In genomic region chr15:98762201-98762621, GRCm38 (mm10) we compare ENCODE assay signal across 8 mouse cellular contexts. TPM values are rescaled to one million over a fixed set of nuclear protein-coding genes. Genes with fewer than 3 reads are reported as not detected.
DNase-seq lines count a peak whose midpoint lies in the region; ATAC-seq lines count a peak whose summit lies in the region.

No protein-coding gene starts in this region.

- WGBS in embryonic facial prominence, embryonic 14.5 days = 0% methylated on average over 7 of the region's 24 CpGs
- under 1% methylated on average over 22 of the region's 24 CpGs for WGBS in heart, embryonic 13.5 days
- 2% methylated on average over 21 of the region's 24 CpGs for WGBS in liver, embryonic 11.5 days
- under 1% methylated on average over 22 of the region's 24 CpGs for WGBS in stomach, embryonic 16.5 days

- peak; percentile 78 for DNase-seq in A20 (ENCODE audit: low read depth, low spot score)
- peak; percentile 41 to 71 for DNase-seq in adrenal gland, postnatal 4 days (ENCODE audit: low spot score in 2 of 2)
- DNase-seq in embryonic facial prominence, embryonic 14.5 days (ENCODE audit: low spot score) = peak; percentile 92
- DNase-seq in kidney, postnatal 10 days = peak; percentile 87
- peak; percentile 78 for DNase-seq in liver, embryonic 11.5 days (ENCODE audit: low spot score)
- DNase-seq in naive thymus-derived CD4-positive, alpha-beta T cell, adult 2 months (ENCODE audit: low read depth) = peak; percentile 73

- peak overlapping the region; percentile 77 for H3K4me2 ChIP-seq in embryonic facial prominence, embryonic 14.5 days (ENCODE audit: low read depth, low read length)
- peak overlapping the region; percentile 88 for H3K4me2 ChIP-seq in heart, embryonic 13.5 days
- peak overlapping the region; percentile 98 for H3K4me2 ChIP-seq in liver, embryonic 11.5 days
- peak overlapping the region; percentile 92 for H3K4me2 ChIP-seq in stomach, embryonic 16.5 days (ENCODE audit: low read depth, low read length)

- H3K9ac ChIP-seq in embryonic facial prominence, embryonic 14.5 days (ENCODE audit: low read depth, low read length) = peak overlapping the region; percentile 91
- peak overlapping the region; percentile 98 for H3K9ac ChIP-seq in heart, embryonic 13.5 days
- H3K9ac ChIP-seq in liver, embryonic 11.5 days (ENCODE audit: low read depth, low read length) = peak overlapping the region; percentile 90
- peak overlapping the region; percentile 84 for H3K9ac ChIP-seq in stomach, embryonic 16.5 days (ENCODE audit: low read length)

- H3K9me3 ChIP-seq in embryonic facial prominence, embryonic 14.5 days (ENCODE audit: control insufficient read depth, low read length) = no peaks in the 10 kb centered on the region
- no peaks in the 10 kb centered on the region for H3K9me3 ChIP-seq in heart, embryonic 13.5 days
- H3K9me3 ChIP-seq in liver, embryonic 11.5 days (ENCODE audit: control insufficient read depth, low read length) = no peaks in the 10 kb centered on the region
- H3K9me3 ChIP-seq in stomach, embryonic 16.5 days (replicated peaks; ENCODE audit: control insufficient read depth, low read length) = no peaks in the 10 kb centered on the region

- H3K4me3 ChIP-seq in embryonic facial prominence, embryonic 14.5 days (ENCODE audit: low read depth, low read length) = peak overlapping the region; percentile 99
- peak overlapping the region; percentile 99 for H3K4me3 ChIP-seq in heart, embryonic 13.5 days
- peak overlapping the region; percentile 99 for H3K4me3 ChIP-seq in liver, embryonic 11.5 days (ENCODE audit: low read depth, low read length)
- H3K4me3 ChIP-seq in stomach, embryonic 16.5 days (replicated peaks; ENCODE audit: low read length) = peak overlapping the region; percentile 97

- H3K27ac ChIP-seq in embryonic facial prominence, embryonic 14.5 days (replicated peaks; ENCODE audit: low read depth, low read length) = peak overlapping the region; percentile 83
- H3K27ac ChIP-seq in heart, embryonic 13.5 days (replicated peaks) = peak overlapping the region; percentile 84
- H3K27ac ChIP-seq in liver, embryonic 11.5 days (ENCODE audit: low read depth, low read length) = peak overlapping the region; percentile 74
- H3K27ac ChIP-seq in stomach, embryonic 16.5 days (ENCODE audit: low read length) = peak overlapping the region; percentile 86

- peaks cover 27% of the 10 kb centered on the region for H3K36me3 ChIP-seq in embryonic facial prominence, embryonic 14.5 days (ENCODE audit: control insufficient read depth, insufficient read depth, low read length)
- peaks cover 31% of the 10 kb centered on the region for H3K36me3 ChIP-seq in heart, embryonic 13.5 days
- H3K36me3 ChIP-seq in liver, embryonic 11.5 days (ENCODE audit: control insufficient read depth, insufficient read depth, low read length) = peaks cover 14% of the 10 kb centered on the region; the same call in 1 of the 2 replicates
- H3K36me3 ChIP-seq in stomach, embryonic 16.5 days (ENCODE audit: control insufficient read depth, insufficient read depth, low read length) = no peaks in the 10 kb centered on the region; the same call in 1 of the 2 replicates

- no peaks in the 10 kb centered on the region for H3K27me3 ChIP-seq in embryonic facial prominence, embryonic 14.5 days (replicated peaks; ENCODE audit: control insufficient read depth, insufficient read depth, low read length)
- peaks cover 21% of the 10 kb centered on the region for H3K27me3 ChIP-seq in heart, embryonic 13.5 days (replicated peaks)
- peaks cover 7% of the 10 kb centered on the region; the same call in 1 of the 2 replicates for H3K27me3 ChIP-seq in liver, embryonic 11.5 days (replicated peaks; ENCODE audit: control insufficient read depth, insufficient read depth, low read length)
- H3K27me3 ChIP-seq in stomach, embryonic 16.5 days (ENCODE audit: control insufficient read depth, insufficient read depth, low read length) = no peaks in the 10 kb centered on the region

- H3K4me1 ChIP-seq in embryonic facial prominence, embryonic 14.5 days (ENCODE audit: control insufficient read depth, insufficient read depth, low read length) = peaks cover 12% of the 10 kb centered on the region
- H3K4me1 ChIP-seq in heart, embryonic 13.5 days = peaks cover 18% of the 10 kb centered on the region
- H3K4me1 ChIP-seq in liver, embryonic 11.5 days (replicated peaks; ENCODE audit: control insufficient read depth, insufficient read depth, low read length) = peaks cover 14% of the 10 kb centered on the region
- H3K4me1 ChIP-seq in stomach, embryonic 16.5 days (ENCODE audit: control insufficient read depth, insufficient read depth, low read length) = peaks cover 15% of the 10 kb centered on the region

- peak; percentile 77 for ATAC-seq in embryonic facial prominence, embryonic 14.5 days (ENCODE audit: low read depth)
- peak; percentile 51; the same call in 1 of the 2 replicates for ATAC-seq in heart, embryonic 13.5 days (ENCODE audit: extremely low read depth, insufficient number of reproducible peaks, low FRiP score, low TSS enrichment)
- peak; percentile 76 for ATAC-seq in liver, embryonic 11.5 days (replicated peaks; ENCODE audit: low FRiP score)
- ATAC-seq in stomach, embryonic 16.5 days (ENCODE audit: insufficient read depth, low FRiP score) = peak; percentile 87

RNA-seq across cellular contexts. Expression of gene Arf3, which starts 0.8 kb away (rescaled TPM):
- 100 to 1,000 TPM; 124 to 135 TPM for total RNA-seq in adrenal gland, postnatal 4 days (2021)
- polyA plus RNA-seq in embryonic facial prominence, embryonic 14.5 days (2014; fragmentation: Nextera tagmentation; extraction: Ambion mirVana) = 33.9 and 34.8 TPM in 2 replicates
- 31.2 and 32.5 TPM in 2 replicates for polyA plus RNA-seq in heart, embryonic 13.5 days (2015; fragmentation: Nextera tagmentation; extraction: Ambion mirVana)
- polyA plus RNA-seq in liver, embryonic 11.5 days (2014; fragmentation: Nextera tagmentation; extraction: Ambion mirVana) = 25.3 and 25.8 TPM in 2 replicates
- 38.0 and 38.9 TPM in 2 replicates for polyA plus RNA-seq in stomach, embryonic 16.5 days (2015; fragmentation: Nextera tagmentation; extraction: Ambion mirVana)

RNA-seq across cellular contexts. Expression of gene Wnt10b, which starts 15.7 kb away (rescaled TPM):
- 1 to 10 TPM in 1 of 2 experiments, under 1 TPM in 1; 0.68 to 1.2 TPM for total RNA-seq in adrenal gland, postnatal 4 days (2021)
- 4.1 and 4.3 TPM in 2 replicates for polyA plus RNA-seq in embryonic facial prominence, embryonic 14.5 days (2014; fragmentation: Nextera tagmentation; extraction: Ambion mirVana)
- polyA plus RNA-seq in heart, embryonic 13.5 days (2015; fragmentation: Nextera tagmentation; extraction: Ambion mirVana) = 0.07 TPM in 1 of 2 replicates, not detected in the other
- not detected in 2 replicates for polyA plus RNA-seq in liver, embryonic 11.5 days (2014; fragmentation: Nextera tagmentation; extraction: Ambion mirVana)
- polyA plus RNA-seq in stomach, embryonic 16.5 days (2015; fragmentation: Nextera tagmentation; extraction: Ambion mirVana) = 0.14 TPM in 1 of 2 replicates, not detected in the other

RNA-seq across cellular contexts. Expression of gene Wnt1, which starts 27.4 kb away (rescaled TPM):
- not detected for total RNA-seq in adrenal gland, postnatal 4 days (2021)
- polyA plus RNA-seq in embryonic facial prominence, embryonic 14.5 days (2014; fragmentation: Nextera tagmentation; extraction: Ambion mirVana) = 0.10 TPM in 1 of 2 replicates, not detected in the other
- not detected in 2 replicates for polyA plus RNA-seq in heart, embryonic 13.5 days (2015; fragmentation: Nextera tagmentation; extraction: Ambion mirVana)
- not detected in 2 replicates for polyA plus RNA-seq in liver, embryonic 11.5 days (2014; fragmentation: Nextera tagmentation; extraction: Ambion mirVana)
- not detected in 2 replicates for polyA plus RNA-seq in stomach, embryonic 16.5 days (2015; fragmentation: Nextera tagmentation; extraction: Ambion mirVana)

RNA-seq across cellular contexts. Expression of gene Fkbp11, which starts 34.2 kb away (rescaled TPM):
- total RNA-seq in adrenal gland, postnatal 4 days (2021) = 10 to 100 TPM; 15.9 to 19.1 TPM
- polyA plus RNA-seq in embryonic facial prominence, embryonic 14.5 days (2014; fragmentation: Nextera tagmentation; extraction: Ambion mirVana) = 88.8 and 108 TPM in 2 replicates
- 19.8 and 24.5 TPM in 2 replicates for polyA plus RNA-seq in heart, embryonic 13.5 days (2015; fragmentation: Nextera tagmentation; extraction: Ambion mirVana)
- 101 and 105 TPM in 2 replicates for polyA plus RNA-seq in liver, embryonic 11.5 days (2014; fragmentation: Nextera tagmentation; extraction: Ambion mirVana)
- polyA plus RNA-seq in stomach, embryonic 16.5 days (2015; fragmentation: Nextera tagmentation; extraction: Ambion mirVana) = 130 TPM in 2 replicates

RNA-seq across cellular contexts. Expression of gene Ddn, which starts 47.1 kb away (rescaled TPM):
- 1 to 10 TPM in 1 of 2 experiments, under 1 TPM in 1; 0.76 to 4.2 TPM for total RNA-seq in adrenal gland, postnatal 4 days (2021)
- 0.07 TPM in 1 of 2 replicates, not detected in the other for polyA plus RNA-seq in embryonic facial prominence, embryonic 14.5 days (2014; fragmentation: Nextera tagmentation; extraction: Ambion mirVana)
- 0.09 and 0.16 TPM in 2 replicates for polyA plus RNA-seq in heart, embryonic 13.5 days (2015; fragmentation: Nextera tagmentation; extraction: Ambion mirVana)
- 0.12 and 0.16 TPM in 2 replicates for polyA plus RNA-seq in liver, embryonic 11.5 days (2014; fragmentation: Nextera tagmentation; extraction: Ambion mirVana)
- polyA plus RNA-seq in stomach, embryonic 16.5 days (2015; fragmentation: Nextera tagmentation; extraction: Ambion mirVana) = not detected in 2 replicates

Comparison
In these comparisons a context has a peak if more than half of its experiments do, and no peak if none do; other contexts are left out.
1. Peak in every context shown above with its lines: DNase-seq, ATAC-seq, H3K4me3 ChIP-seq and H3K27ac ChIP-seq.